Mouse (Mus musculus) liver, postnatal 0 days (tissue): ENCODE data around the gene Adam12. TPM values are rescaled to one million over a fixed set of nuclear protein-coding genes. Genes with fewer than 3 reads are reported as not detected.

ENCODE experiments used
- ATAC-seq: fragments of 200-750 bp; cut with Nextera tagmentation; 2 replicates; pipeline ENCODE4 v1.8.0; 2017; ENCODE audit warnings: mild to moderate bottlenecking, moderate library complexity
- DNase-seq: peaks from one replicate; pipeline ENCODE4 v3.0.0-alpha.2; 2016
- H3K27ac ChIP-seq: fragments of 300-500 bp; sonication (generic); 2 replicates; pipeline ENCODE4 v1.5.1; 2014; ENCODE audit warnings: antibody characterized with exemption, moderate library complexity, mild to moderate bottlenecking, low read depth
- H3K27me3 ChIP-seq: fragments of 300-500 bp; sonication (generic); 2 replicates; pipeline ENCODE4 v1.6.1; 2014; ENCODE audit warnings: low read length, control low read depth, mixed read lengths; ENCODE audit not compliant: insufficient read depth
- H3K36me3 ChIP-seq: fragments of 300-500 bp; sonication (generic); replicated peaks from 2 replicates; pipeline ENCODE4 v1.6.1; 2014; ENCODE audit warnings: mild to moderate bottlenecking, control low read depth, low read length, moderate library complexity, mixed read lengths; ENCODE audit not compliant: insufficient read depth
- H3K4me1 ChIP-seq: fragments of 300-500 bp; sonication (generic); 2 replicates; pipeline ENCODE4 v1.6.1; 2014; ENCODE audit warnings: antibody characterized with exemption, mild to moderate bottlenecking, control low read depth; ENCODE audit not compliant: insufficient read depth
- H3K4me2 ChIP-seq: fragments of 300-500 bp; sonication (generic); 2 replicates; pipeline ENCODE4 v1.6.1; 2014; ENCODE audit warnings: low read depth, mild to moderate bottlenecking, low read length, moderate library complexity, mixed read lengths
- H3K4me3 ChIP-seq: fragments of 300-500 bp; sonication (generic); 2 replicates; pipeline ENCODE4 v1.5.1; 2014; ENCODE audit warnings: low read depth, low read length
- H3K9ac ChIP-seq: fragments of 300-500 bp; sonication (generic); replicated peaks from 2 replicates; pipeline ENCODE4 v1.6.1; 2014; ENCODE audit warnings: mild to moderate bottlenecking, moderate library complexity
- H3K9me3 ChIP-seq: fragments of 300-500 bp; sonication (generic); 2 replicates; pipeline ENCODE4 v1.6.1; 2016; ENCODE audit warnings: mild to moderate bottlenecking, control low read depth, low read length, mixed read lengths
- CTCF ChIP-seq: sonication (generic); IDR thresholded peaks from 2 replicates; pipeline ENCODE4 v1.5.1; 2016; ENCODE audit warnings: antibody characterized with exemption, low read depth
- EP300 ChIP-seq: IDR thresholded peaks from 2 replicates; pipeline ENCODE4 v1.6.1; 2016; ENCODE audit warnings: antibody characterized with exemption, low read depth, mild to moderate bottlenecking
- WGBS: fragments of 180-500 bp; shearing (Covaris S2); extraction: QIAGEN DNeasy Blood & Tissue Kit; methylation state at CpG from one replicate; pipeline ENCODE4 v1.1.7; 2014; ENCODE audit not compliant: insufficient replicate concordance; 5-methylcytosine and 5-hydroxymethylcytosine counted together
- polyA plus RNA-seq: library from polyadenylated mRNA; unstranded; fragments of >200 nt; fragmentation: Nextera tagmentation; extraction: Ambion mirVana; gene quantifications from 2 replicates; pipeline ENCODE4 v1.2.1, GENCODE M21; 2015

Adam12 gene
- polyA plus RNA-seq, 1 experiment from 2014 or later, result 0.93 TPM

DNA sequence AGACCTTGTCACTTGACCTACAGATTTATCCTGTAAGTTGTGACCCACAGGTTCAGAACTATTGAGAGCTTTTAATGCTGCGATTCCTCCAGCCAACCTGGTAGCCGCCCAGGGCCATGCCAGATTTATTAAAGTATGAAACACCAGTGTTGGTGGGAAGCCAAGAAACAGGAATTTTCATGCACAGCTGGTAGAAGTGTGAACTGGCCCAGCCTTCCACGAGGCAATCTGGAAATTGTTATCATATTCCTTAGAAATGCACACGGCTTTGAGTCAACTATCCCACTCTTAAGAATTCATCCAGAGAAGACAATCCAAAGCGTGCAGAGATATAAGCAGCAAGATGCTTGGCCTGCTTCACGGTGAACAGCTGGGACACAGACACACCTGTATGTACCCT, 82.6 kb downstream of the Adam12 start:
- Histone ChIP-seq H3K4me3 (no peak overlapping the region), H3K36me3 (no peaks in the 10 kb centered on the region), H3K4me2 (no peak overlapping the region), H3K9me3 (no peaks in the 10 kb centered on the region), H3K27me3 (no peaks in the 10 kb centered on the region), H3K4me1 (no peaks in the 10 kb centered on the region), H3K9ac (no peak overlapping the region), H3K27ac (no peak overlapping the region)
- WGBS, result 72% methylated on average over 6 of the region's 6 CpGs
- TF ChIP-seq CTCF (no peak), EP300 (no peak)
- no peak for DNase-seq
- no peak for ATAC-seq

DNA sequence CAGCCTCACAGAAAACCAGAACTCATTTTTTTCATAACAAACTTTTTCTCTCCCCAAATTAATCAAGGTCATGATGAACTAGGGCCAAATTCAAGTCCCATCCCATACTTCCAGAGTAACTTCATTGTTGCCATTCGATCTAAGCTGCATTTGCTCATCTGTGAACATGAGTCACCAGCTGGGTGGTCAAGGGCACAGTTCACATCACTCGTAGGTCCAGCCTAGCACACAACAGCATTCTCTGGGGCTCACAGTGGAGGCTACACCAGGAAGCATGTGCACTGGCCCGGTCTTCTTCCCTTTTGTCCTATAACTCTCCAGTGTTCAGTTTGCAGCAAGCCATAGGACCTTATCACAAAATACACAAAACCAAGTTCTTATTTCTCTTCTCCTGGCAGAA, 84.4 kb downstream of the Adam12 start:
- Histone ChIP-seq H3K4me1 (no peaks in the 10 kb centered on the region), H3K27me3 (no peaks in the 10 kb centered on the region), H3K9me3 (no peaks in the 10 kb centered on the region), H3K4me2 (no peak overlapping the region), H3K36me3 (no peaks in the 10 kb centered on the region), H3K9ac (no peak overlapping the region), H3K4me3 (no peak overlapping the region), H3K27ac (no peak overlapping the region)
- ATAC-seq, result no peak
- 75% methylated on average over 3 of the region's 3 CpGs for WGBS
- DNase-seq, result no peak
- TF ChIP-seq CTCF, result no peak
- TF ChIP-seq EP300, result no peak

DNA sequence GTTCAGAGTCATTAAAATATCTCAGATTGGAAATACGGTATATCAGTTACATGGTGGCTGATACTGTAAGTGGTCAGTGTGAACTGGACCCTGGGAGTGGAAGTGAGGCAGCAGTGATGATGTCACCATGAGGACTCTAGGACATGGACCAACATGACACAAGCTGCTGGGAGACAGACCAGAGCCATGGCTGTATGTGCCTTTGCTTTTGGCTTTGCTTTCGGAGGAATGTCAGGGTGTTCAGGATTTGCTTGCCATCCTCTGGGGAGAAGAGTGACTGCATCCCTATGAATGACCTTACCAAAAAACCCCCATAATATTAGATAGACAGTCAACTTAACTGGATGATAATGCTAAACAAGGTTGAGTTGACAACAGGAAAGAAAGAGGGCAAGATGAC, 85.1 kb downstream of the Adam12 start:
- Histone ChIP-seq H3K4me3 (no peak overlapping the region), H3K27me3 (no peaks in the 10 kb centered on the region), H3K4me2 (no peak overlapping the region), H3K9ac (no peak overlapping the region), H3K27ac (no peak overlapping the region), H3K36me3 (no peaks in the 10 kb centered on the region), H3K9me3 (no peaks in the 10 kb centered on the region), H3K4me1 (no peaks in the 10 kb centered on the region)
- no peak for TF ChIP-seq CTCF
- TF ChIP-seq EP300, result no peak
- DNase-seq (no peak), ATAC-seq (no peak)
- WGBS, result 88% methylated on average over 2 of the region's 2 CpGs

DNA sequence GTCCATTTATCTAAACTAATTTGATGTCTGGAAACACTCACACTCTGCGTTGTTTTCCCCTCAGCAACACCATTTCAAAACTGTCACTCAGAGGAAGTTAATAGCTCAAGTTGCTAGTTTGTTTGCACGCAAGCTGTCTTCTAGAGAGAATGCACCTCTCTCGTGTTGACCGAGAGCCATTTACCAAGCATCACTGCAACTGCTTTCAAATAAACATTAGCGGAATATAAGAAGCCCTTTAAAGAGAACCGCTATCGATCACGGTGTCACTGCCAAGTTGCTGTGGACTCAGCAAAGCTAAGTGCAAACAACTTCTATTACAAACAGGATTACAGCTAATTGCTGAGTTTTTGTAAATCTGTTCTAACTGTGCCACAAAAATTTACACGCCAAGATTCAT, 87.8 kb downstream of the Adam12 start:
- WGBS, result 78% methylated on average over 9 of the region's 9 CpGs
- no peaks in the 10 kb centered on the region for H3K27me3 ChIP-seq
- TF ChIP-seq EP300 (no peak), CTCF (no peak)
- H3K4me1 ChIP-seq, result no peaks in the 10 kb centered on the region
- no peak overlapping the region for H3K4me3 ChIP-seq
- no peak overlapping the region for H3K27ac ChIP-seq
- H3K36me3 ChIP-seq, result no peaks in the 10 kb centered on the region
- H3K9ac ChIP-seq, result no peak overlapping the region
- H3K4me2 ChIP-seq, result no peak overlapping the region
- ATAC-seq, result no peak
- DNase-seq, result no peak
- H3K9me3 ChIP-seq, result no peaks in the 10 kb centered on the region

DNA sequence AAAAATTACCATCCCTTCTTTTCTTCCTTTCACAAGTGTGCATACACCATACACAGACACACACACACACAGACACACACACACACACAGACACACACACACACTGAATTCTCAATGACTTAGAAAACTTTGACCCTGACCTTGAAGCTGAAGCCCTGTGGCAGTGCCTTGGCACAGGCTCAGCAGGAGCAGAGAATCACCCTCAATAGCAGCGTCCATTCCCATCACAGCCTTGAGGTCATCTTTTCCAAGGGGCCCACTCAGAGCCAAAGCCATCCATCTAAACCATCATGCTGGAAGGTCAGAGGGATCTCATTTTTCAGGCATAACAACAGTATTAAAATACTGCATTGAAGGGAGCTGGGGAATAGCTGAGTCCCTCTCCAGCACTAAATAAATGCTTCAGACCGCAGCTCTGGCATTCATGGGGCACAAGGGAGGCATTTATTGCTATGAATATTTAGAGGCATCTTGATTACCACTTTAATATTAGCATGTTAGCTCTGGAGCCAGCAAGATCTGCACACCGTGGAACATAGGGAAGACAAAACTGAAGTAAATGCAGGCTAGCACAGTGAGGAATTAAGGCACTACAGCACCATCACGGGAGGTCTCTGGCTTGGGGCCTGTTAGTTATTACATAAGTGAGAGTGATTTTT, 92.5 kb downstream of the Adam12 start:
- H3K9ac ChIP-seq, result no peak overlapping the region
- DNase-seq, result no peak
- WGBS, result 77% methylated on average over 4 of the region's 4 CpGs
- H3K27ac ChIP-seq, result no peak overlapping the region
- no peak for TF ChIP-seq EP300
- no peak for TF ChIP-seq CTCF
- no peak overlapping the region for H3K4me3 ChIP-seq
- no peak overlapping the region for H3K4me2 ChIP-seq
- ATAC-seq, result no peak
- H3K36me3 ChIP-seq, result no peaks in the 10 kb centered on the region
- no peaks in the 10 kb centered on the region for H3K4me1 ChIP-seq
- H3K9me3 ChIP-seq, result no peaks in the 10 kb centered on the region
- no peaks in the 10 kb centered on the region for H3K27me3 ChIP-seq

DNA sequence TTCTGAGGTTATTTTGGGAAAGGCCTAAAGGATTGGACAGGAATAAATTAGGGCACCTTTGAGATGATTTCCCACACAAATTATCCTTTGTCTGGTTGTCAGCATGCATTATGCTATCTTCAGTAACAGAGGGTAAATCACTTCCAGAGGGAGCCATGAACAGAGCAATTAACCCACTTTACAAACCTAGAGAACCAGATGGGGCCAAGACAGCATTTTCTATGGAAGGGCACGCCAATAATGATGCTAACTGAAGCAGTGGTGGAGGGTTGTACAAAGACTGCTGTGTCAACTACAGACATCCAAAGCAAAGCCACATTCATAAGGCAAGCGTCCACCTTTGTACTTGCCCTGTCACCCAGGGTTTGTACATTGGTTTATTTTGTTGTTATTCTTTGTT, 99.6 kb downstream of the Adam12 start:
- Histone ChIP-seq H3K9ac (no peak overlapping the region), H3K4me1 (no peaks in the 10 kb centered on the region), H3K9me3 (no peaks in the 10 kb centered on the region), H3K36me3 (no peaks in the 10 kb centered on the region), H3K27ac (no peak overlapping the region), H3K4me3 (no peak overlapping the region), H3K27me3 (no peaks in the 10 kb centered on the region), H3K4me2 (no peak overlapping the region)
- TF ChIP-seq CTCF (no peak), EP300 (no peak)
- ATAC-seq (no peak), DNase-seq (no peak)
- WGBS, result 64% methylated on average over 2 of the region's 2 CpGs
